Mouse (Mus musculus) urinary bladder, adult 18-20 months (tissue): ENCODE measurements around the gene Prtn3.
A peak's percentile ranks its signal among the peaks of the same experiment; 100 is the strongest.

ENCODE experiments used
- DNase-seq, 2 experiments: peaks; one replicate each; pipeline ENCODE4 v3.0.0; 2022; ENCODE audit warnings: low spot score in 2 of 2, mixed read lengths in 2 of 2

Prtn3 gene

GRCm38 (mm10) chr10:79874290-79874862, at the start of gene Prtn3, which contains the start of gene Plppr3:
Prtn3 (plus strand) TSS chr10:79874476.
Plppr3 (minus strand) TSS chr10:79874634.
- no peak for DNase-seq

GRCm38 (mm10) chr10:79831583-79831982, 42.7 kb upstream of the Prtn3 start:
- no peak for DNase-seq

GRCm38 (mm10) chr10:79832026-79832785, 42.1 kb upstream of the Prtn3 start:
- no peak for DNase-seq

- no peak for DNase-seq
Observed at GRCm38 (mm10) chr10:79832786-79833181, 41.5 kb upstream of the Prtn3 start.

- DNase-seq = peak in 1 of 2 experiments; percentile 63
Observed at GRCm38 (mm10) chr10:79834769-79835398, 39.4 kb upstream of the Prtn3 start.

GRCm38 (mm10) chr10:79836918-79837317, 37.4 kb upstream of the Prtn3 start:
- no peak for DNase-seq

- DNase-seq = no peak
Observed at GRCm38 (mm10) chr10:79838151-79838550, 36.1 kb upstream of the Prtn3 start.

GRCm38 (mm10) chr10:79840091-79840490, 34.2 kb upstream of the Prtn3 start:
- no peak for DNase-seq

- DNase-seq = peak in 1 of 2 experiments; percentile 50
Observed at GRCm38 (mm10) chr10:79840644-79841551, 33.4 kb upstream of the Prtn3 start.

- no peak for DNase-seq
Observed at GRCm38 (mm10) chr10:79842322-79842721, 32.0 kb upstream of the Prtn3 start.

GRCm38 (mm10) chr10:79843476-79843875, 30.8 kb upstream of the Prtn3 start:
- DNase-seq = no peak

GRCm38 (mm10) chr10:79846553-79846952, 27.7 kb upstream of the Prtn3 start:
- no peak for DNase-seq

- DNase-seq = no peak
Observed at GRCm38 (mm10) chr10:79849941-79850628, 24.2 kb upstream of the Prtn3 start.

- DNase-seq = no peak
Observed at GRCm38 (mm10) chr10:79851653-79852052, 22.6 kb upstream of the Prtn3 start.

GRCm38 (mm10) chr10:79852107-79852789, 22.0 kb upstream of the Prtn3 start:
- no peak for DNase-seq

- no peak for DNase-seq
Observed at GRCm38 (mm10) chr10:79852827-79853226, 21.4 kb upstream of the Prtn3 start.

GRCm38 (mm10) chr10:79853392-79853791, 20.9 kb upstream of the Prtn3 start:
- peak; percentile 92 to 94 for DNase-seq

GRCm38 (mm10) chr10:79853860-79854795, 20.1 kb upstream of the Prtn3 start, which contains the start of gene Ptbp1:
Ptbp1 (plus strand) TSS chr10:79854427.
- DNase-seq = peak; percentile 94 to 98
